Mouse (Mus musculus) fibroblast of lung, adult 2 months (primary cell): Measurements from ENCODE around the gene Rmi1.
"Not testable (repeated sequence)": the region's sequence is repeated elsewhere in the genome, so short reads cannot be mapped to it uniquely, and the experiment has no call there.

Experiments used
- DNase-seq: peaks from one replicate; pipeline ENCODE4 v3.0.0-alpha.2; 2011; ENCODE audit warnings: low read depth

Rmi1 gene

GRCm38 (mm10) chr13:58401135-58402002 lies 679 bp upstream of the Rmi1 start:
- DNase-seq: no peak

DNA sequence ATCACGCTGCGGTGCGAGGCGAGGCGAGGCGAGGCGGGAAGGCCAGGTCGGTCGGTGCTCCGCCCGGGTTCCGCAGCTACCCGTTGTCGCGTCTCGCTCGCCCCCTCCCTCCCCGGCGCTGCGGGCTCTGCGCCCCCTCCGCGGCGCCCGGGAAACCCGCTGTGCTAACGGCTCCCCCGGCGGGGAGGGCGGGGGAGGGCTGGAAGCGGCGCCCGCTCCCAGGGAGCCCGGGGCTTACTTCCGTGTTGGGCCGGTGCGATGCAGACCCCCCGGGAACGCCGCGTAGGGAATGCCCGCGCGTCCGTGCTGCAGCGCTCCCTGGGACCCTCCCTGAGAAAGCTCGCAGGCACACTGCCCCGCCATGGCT lies 679 bp downstream of the Rmi1 start:
- DNase-seq: no peak

DNA sequence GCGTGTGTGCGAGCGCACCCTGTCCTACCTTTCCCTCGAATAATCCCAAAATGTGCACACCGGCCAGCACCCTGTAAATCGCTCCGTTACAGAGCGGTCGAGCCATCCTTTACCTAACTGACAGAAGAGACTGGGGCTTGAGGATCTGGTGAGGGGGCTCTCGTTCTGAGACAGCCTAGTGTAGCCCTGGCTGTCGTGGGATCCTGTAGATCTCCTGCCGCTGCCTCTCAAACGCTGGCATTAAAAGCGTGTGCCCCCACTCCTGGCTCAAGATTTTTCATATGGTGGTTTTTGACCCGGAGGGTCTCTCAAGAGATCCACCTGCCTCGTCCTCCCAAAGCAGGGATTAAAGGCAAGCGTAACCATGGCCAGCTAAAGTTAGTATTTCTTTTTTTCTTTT lies 1.2 kb downstream of the Rmi1 start, which contains the start of gene Hnrnpk:
Hnrnpk (minus strand) TSS at position 101 of the 400 bp plus-strand sequence.
- not testable (repeated sequence) for DNase-seq

DNA sequence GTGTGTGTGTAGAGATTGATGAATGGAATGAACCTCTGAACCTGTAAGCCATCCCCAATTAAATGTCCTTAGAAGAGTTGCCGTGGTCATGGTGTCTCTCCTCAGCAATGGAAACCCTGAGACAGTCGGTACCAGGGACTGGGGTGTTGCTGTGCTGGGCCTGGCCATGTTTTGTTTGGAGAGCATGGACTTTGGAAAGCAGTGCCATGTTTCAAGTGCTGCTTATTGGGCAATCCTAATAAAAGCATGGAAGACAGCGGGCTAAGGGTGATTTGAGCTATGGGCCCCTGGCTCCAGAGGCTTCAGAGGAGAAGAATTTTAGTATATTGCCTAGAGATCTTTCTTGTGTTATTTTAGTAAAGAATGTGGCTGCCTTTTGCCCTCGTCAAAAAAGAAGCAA lies 9.0 kb downstream of the Rmi1 start:
- no peak for DNase-seq

DNA sequence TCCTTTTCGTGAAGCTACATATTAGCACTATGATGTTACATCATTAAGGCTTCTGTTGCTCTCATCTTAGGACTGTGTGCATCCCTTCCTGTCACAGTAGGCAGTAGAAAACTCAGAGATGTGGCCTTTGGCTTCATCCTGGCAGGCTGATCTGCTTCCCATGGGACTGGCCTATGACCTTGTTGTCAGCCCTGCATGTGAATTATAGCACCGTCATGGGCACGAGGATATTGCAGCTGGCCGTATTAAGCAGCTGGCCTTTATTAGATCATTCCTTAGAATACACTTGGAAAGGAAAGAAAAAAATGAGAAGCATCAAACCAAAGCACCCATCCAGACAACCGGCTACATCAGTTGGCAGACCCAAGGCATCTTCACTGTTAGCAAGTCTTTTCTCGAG lies 13.3 kb downstream of the Rmi1 start:
- DNase-seq: no peak

DNA sequence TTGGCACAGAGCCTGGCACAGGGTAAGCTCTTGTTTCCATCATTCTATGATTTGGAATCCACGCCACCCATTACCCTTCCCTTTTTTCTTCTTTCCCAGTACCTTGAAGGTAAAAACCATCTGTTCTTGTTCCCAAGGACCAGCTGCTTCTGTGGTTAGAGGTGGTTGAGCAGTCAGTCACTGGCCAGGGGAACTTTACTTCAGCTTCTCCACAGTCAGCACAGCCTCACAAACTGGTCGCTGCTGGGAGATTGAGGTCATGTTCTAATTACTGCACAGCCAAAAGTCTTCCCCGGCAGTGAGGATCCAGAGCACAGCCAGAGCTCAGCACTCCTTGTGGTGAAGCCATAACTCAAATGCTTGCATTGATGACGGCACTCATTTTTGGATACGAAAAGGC lies 13.8 kb downstream of the Rmi1 start:
- DNase-seq: no peak

GRCm38 (mm10) chr13:58418656-58419055 lies 16.6 kb downstream of the Rmi1 start:
- no peak for DNase-seq

- DNase-seq: no peak
Observed at GRCm38 (mm10) chr13:58419266-58419665, 17.2 kb downstream of the Rmi1 start.

DNA sequence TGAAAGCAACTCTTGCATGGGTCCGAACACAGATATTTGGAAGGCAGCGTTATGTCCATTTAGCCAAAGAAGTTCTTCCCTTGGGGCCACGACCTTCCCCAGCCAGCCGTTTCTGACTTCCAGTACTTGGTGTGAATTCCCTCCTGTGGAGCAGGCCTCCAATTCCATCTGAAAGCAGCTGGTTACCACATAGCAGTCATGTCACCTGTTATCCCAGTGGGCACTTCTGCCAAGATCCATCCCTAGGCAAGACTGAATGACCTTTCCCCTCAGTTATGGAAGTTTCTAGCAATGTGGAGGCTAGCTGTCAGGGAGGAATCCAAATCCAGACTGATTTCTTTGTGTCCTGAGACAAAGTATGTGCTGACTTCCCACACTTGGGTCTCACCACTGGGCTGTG lies 19.0 kb downstream of the Rmi1 start:
- no peak for DNase-seq

GRCm38 (mm10) chr13:58422242-58422641 lies 20.2 kb downstream of the Rmi1 start:
- DNase-seq: no peak

DNA sequence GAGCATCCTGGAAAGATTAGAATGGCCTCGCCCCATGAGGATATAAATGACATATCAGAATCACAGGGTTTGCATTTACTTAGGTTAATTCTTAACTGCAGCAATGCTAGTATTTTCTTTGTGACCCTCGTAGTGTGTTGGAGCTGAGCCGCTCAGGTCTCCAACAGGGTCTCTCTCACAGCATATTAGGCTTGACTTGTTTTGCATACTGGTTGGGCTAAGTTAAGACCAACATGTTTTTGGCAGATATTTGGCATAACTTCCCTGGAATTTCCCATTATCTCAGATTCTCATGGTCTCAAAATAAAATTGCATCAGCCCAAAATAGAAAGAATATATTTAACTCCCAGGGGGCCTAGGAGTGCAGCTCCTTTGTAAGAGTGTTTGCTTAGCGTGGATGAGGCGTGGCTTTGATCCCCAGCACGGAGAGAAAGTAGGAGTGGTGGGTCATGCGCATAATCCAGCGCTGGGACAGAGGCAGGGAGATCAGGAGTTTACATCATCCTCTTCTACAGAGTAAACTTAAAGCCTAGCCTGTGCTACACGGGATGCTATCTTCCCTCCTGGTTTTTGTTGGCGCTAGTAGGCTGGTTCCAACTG lies 21.1 kb downstream of the Rmi1 start:
- peak; percentile 36 for DNase-seq

- DNase-seq: no peak
Observed at GRCm38 (mm10) chr13:58439716-58440115, 37.7 kb downstream of the Rmi1 start.

DNA sequence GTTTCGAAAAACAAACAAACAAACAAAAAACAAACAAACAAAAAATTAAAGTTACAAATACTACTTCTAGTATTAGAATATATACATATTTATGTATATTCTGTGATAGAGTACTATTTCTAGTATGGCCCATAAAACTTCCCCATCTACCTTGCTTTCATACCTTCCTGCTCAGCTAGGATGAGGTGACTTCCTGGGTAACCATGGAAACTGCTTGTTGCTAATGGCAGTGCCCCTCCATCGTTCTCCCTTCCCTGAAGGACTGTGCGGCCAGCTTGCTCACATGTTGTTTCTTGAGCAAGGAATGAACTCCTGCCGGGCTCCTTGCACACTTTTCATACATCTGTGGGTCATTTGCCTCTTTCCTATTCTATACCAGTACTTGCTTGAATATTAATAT lies 41.3 kb downstream of the Rmi1 start:
- DNase-seq: no peak

- peak; percentile 11 for DNase-seq
Observed at GRCm38 (mm10) chr13:58443787-58444186, 41.7 kb downstream of the Rmi1 start.

DNA sequence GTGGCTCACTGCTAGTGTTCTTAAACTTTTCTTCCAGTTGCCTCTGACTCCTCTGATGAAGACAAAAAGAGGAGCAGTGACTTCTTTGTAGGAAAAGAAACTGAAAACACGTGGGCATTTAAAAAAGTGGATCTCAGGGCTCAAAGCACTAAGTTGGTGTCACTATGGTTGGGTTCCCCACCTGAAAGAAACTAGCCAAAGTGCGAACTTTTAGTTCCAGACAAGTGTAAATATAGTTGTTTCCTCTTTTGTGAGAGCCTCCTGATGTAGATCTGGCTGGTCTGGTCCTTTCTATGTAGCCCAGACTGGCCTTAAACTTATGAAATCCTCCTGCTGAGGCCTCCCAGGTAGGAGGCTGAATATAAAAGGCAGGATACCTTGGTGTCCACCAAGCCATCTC lies 44.5 kb downstream of the Rmi1 start:
- DNase-seq: no peak

GRCm38 (mm10) chr13:58450459-58451182 lies 48.6 kb downstream of the Rmi1 start:
- DNase-seq: no peak

GRCm38 (mm10) chr13:58452246-58452645 lies 50.2 kb downstream of the Rmi1 start:
- DNase-seq: no peak

GRCm38 (mm10) chr13:58452651-58453413 lies 50.8 kb downstream of the Rmi1 start:
- DNase-seq: no peak

GRCm38 (mm10) chr13:58453541-58453940 lies 51.5 kb downstream of the Rmi1 start:
- DNase-seq: no peak

- DNase-seq: no peak
Observed at GRCm38 (mm10) chr13:58456547-58456946, 54.5 kb downstream of the Rmi1 start.

DNA sequence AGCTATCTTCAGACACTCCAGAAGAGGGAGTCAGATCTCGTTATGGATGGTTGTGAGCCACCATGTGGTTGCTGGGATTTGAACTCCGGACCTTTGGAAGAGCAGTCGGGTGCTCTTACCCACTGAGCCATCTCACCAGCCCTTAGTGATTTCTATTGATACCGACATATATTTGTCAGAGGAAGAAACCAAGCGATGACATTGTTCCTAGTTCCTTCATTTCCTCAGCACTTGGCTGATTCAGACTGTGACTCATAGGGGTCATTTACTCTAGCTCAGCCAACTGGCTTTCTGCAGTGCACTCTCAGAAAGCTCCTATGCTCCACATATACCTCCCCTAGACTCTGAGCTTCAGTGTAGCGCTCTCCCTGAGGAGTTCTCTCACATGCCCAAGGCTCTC lies 56.8 kb downstream of the Rmi1 start:
- peak; percentile 30 for DNase-seq
